Mouse (Mus musculus) brain, adult 2 months (tissue): ENCODE measurements at regions not wholly inside any gene's neighbourhood (a gene's known extent, or its start where the extent isn't known, plus 50 kb on each side); places are given as distances from the start of the nearest gene placed in this dataset.
"Not testable (repeated sequence)": the region's sequence is repeated elsewhere in the genome, so short reads cannot be mapped to it uniquely, and the experiment has no call there.

ENCODE experiments used
- DNase-seq: peaks from one replicate; pipeline ENCODE4 v3.0.0; 2011; ENCODE audit warnings: low read depth, low spot score

DNA sequence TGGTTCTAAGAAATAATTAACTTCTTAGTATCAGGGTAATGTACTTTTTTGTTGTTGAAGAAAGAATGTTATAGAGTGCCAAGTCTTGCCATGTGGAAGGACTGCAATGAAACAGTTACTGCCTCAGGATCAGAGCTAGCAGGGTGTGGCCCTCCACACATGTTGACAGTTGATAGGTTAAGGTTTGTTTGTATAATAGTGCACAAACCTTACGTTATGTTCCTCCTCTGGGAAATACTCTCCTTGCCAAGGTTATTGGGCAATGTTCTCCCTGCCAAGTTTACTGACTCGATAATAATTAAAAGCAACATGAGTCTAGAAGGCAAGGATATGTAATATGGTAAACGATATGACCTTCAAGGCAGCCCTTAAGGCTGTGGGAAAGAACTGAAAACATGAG is 799.2 kb downstream of the Rab28 start:
- no peak for DNase-seq

DNA sequence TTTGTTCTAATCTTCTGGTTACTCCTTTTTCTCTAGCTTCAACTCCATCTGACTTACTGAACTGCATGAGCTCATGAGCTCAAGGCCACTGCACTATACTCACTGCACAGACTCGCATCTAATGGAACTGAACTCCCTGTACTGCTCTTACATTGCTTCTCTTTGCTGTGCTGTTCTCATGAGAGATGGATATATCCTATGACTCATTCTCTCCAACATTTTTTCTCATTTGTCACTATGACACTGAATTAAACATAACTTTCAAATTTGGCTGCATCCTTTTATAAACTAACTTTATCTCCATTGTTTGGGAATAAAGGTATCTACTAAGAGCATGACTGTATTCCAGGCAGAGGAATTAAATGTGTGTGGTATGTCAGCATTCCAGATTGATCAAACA is 806.2 kb downstream of the Rab28 start:
- peak; percentile 60 for DNase-seq

DNA sequence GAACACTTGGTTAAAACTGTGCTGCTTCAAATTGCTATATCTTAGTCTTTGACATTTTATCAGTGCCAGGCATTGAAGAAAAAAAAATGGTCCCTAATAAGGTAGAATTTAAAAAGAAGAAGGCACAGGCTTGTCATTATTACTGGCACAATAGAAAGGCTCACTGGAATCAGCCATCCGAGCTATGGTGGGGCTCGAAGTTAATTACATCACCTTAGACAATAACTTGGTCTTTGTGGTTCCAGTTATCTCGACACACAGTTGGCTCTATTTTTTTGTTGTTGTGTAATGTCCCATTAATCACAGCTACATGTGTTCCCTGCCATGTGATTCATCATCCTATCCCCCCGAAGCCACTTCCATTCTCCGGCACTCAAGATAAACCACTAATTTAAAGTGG is 825.1 kb downstream of the Rab28 start:
- DNase-seq, result no peak

DNA sequence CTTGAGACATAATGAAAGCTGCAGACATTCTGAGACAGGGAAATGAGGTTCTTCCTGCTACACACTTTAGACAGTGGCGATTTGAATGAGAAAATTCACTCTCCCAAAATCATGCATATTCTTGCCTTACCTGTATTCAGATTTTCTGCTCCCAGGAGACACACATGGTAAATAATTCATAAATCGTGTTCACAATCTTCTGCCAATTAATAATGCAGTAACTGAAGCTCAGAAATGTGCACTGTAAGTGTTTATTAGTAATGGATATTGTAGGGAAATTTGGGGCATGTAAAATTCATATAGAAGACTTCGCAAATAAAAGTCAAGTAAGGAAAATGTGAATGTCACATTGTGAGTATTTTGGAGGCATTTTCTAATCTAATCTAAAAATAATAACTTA is 830.2 kb downstream of the Rab28 start:
- no peak for DNase-seq

DNA sequence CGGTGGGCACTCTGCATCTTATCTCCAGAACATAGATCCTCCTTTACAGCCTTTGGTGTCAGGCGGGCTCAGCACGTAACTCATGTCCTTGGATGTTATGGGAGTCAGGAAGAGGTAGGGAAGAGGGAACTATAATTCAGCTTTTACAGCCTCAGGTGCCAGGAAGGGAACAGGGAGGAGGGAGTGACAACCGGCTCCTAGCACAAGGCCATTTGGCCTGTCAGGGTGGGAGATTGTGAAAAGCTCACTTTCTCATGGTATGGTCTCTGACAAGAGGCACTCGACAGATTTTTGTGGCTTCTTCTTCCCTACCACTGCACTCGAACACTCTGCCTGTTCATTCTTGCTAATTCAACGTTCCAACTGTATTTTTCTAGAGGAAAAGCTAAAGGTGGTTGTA is 845.6 kb downstream of the Rab28 start:
- not testable (repeated sequence) for DNase-seq
